Mouse (Mus musculus) megakaryocyte, embryonic 14.5 days (primary cell): Measurements from ENCODE around the gene Zfp423.

Experiments
- FLI1 ChIP-seq: IDR thresholded peaks from 2 replicates; pipeline ENCODE4 v1.6.1; 2012; ENCODE audit warnings: low read length, inconsistent platforms, mixed read lengths
- GATA1 ChIP-seq: IDR thresholded peaks from 3 replicates; pipeline ENCODE4 v1.6.1; 2012; ENCODE audit warnings: mixed read lengths, low read length, inconsistent platforms, borderline replicate concordance

- TF ChIP-seq GATA1: no peak
- TF ChIP-seq FLI1: no peak
Observed at GRCm38 (mm10) chr8:87682066-87682465, 277.3 kb downstream of the Zfp423 start.
